Mouse (Mus musculus): Measurements from ENCODE around the gene Akap4.

Akap4 gene

DNA sequence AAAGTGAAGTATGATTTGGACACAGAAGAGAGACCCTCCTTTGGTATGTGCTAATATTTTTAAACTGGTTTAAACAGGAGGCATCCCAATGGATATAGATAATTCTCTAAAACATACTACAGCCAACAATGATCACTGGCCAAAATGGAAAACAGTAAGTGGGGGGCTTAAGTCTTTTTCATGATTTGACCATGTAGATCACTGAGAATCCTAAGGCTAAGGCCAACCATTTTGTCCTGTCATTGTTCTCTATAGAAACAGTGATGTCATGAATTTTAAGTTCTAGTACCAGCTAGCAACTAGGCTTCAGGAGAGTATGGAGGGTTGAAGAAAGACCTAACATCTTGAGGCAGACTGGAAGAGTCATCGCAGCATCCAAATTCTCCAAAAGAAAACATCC is at the start of gene Akap4:
Akap4 (plus strand) TSS at position 301 of the 400 bp plus-strand sequence.
- no peak for DNase-seq (ENCODE audit: low read depth, low spot score)

DNA sequence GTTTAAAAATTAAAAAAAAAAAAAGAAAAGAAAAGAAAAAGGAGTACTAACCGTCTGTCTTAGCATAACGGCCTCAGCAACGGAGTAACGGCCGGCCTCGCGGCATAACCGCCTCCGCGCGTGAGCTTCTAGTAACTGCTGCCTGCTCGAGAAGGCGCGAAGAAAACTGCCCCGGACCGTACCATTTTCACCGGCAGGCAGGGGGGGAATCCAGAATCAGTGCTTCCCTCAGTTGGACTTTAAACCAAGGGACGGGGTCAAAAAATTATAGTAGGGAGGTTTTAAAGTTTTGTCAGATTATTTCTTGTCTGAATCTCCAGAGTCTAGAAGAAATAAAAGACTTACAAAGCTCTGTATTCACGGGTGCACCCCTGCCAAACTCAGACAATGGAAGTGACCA is 25.8 kb upstream of the Akap4 start, which contains the start of gene Ccnb3:
Ccnb3 (minus strand) TSS at position 101 of the 400 bp plus-strand sequence.
- DNase-seq (ENCODE audit: low read depth, low spot score) = no peak

DNA sequence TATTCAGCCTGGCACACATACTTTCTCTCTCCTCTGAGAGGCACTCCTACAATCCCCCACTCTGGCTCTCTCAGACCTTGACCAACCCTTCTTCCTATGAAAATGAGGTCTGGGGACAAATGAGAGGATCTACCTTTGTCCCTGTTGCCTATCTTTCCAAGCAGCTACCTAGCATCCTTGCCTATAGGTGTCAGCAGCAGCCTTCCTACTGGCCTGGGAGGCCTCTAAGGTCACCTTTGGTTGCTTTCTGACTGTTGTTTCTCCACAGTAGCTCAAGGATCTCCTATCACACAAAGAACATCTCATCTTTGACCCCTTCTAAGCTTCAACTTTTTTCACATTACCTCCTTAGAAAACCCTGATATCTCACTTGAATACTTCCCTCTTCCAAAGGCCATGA is 10.3 kb upstream of the Akap4 start:
- no peak for DNase-seq (ENCODE audit: low read depth, low spot score)

DNA sequence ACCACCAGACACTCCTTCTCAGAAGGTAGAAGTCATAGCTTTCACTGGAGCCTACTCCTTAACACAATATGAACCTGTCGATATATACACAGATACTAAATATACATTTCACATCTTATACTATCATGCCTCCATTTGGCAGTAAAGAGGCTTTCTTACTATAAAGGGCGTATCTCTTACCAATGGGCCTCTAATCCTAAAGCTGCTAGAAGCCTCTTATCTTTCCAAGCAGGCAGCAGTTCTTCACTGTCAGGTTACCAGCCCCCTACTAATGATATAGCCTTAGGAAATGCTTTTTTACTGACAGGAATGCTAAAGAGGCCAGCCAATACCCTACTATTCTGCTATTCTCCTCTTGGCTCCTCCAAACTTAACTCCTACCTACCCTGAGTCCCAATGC is 9.7 kb upstream of the Akap4 start:
- no peak for DNase-seq (ENCODE audit: low read depth, low spot score)

DNA sequence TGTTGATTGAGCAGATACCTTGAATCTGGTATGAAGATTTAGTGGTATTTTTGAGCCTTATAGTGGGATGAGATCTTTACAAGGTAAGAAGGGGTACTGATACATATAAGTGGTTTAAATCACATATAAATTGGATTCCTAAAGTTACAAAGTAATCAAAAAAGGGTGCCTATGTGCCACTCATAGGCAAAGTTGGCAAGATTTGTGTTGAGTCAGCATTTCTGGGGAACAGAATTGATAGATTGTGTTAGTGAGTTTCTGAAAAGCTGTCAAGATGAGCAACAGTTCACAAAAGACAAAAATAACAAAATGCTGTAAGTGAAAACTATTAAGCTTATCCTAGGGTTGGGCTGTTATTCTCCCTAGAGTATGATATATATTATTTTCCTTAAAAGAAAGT is 3.2 kb upstream of the Akap4 start:
- DNase-seq (ENCODE audit: low read depth, low spot score) = no peak

DNA sequence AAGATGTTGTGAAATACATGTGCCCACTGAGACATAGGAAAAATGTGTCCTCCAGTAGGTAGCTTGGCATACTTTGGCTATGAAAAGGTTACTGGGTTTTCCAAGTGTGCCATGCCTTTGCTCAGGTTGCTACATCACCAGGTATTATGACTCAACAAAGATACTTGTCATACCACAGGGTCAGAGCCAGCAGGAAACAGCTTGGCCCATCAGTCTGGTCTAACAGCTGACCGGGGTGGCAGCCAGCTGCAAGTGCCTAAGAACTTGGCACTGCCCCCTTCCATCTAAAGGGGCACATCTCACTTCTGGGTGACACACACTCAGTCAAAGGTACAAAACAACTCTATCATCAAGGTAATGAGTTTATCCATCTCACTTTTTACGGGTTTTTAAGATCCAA is 683 bp downstream of the Akap4 start:
- DNase-seq (ENCODE audit: low read depth, low spot score) = no peak

DNA sequence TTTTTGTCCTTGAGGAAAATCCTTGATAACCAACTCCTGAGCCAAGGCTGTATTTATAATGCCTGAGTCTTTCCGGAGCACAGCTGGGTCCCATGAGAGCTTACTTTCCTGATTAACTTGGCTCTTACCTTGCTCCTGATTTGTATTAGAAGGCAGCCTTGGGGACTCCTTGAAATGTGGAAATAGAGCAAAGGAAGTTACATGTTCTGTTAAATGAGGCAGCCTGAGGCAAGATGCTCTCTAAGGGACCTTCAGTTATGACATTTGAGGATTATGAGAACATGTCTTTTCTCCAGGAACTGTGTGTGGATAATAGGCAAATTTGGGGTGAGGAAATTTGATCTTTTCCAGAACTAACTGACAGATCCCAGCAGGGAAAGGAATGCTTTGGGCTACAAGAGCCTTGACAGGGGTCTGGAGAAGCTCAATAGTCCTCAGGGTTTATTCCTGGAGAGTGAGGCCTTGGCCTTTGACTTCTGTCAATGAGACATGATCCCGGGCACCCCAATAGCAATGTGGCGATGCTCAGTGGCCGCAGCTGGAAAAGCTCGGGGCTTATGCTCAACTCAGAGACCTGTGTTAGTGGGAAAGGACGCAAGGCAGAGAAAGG is 12.6 kb downstream of the Akap4 start:
- no peak for DNase-seq (ENCODE audit: low read depth, low spot score)

DNA sequence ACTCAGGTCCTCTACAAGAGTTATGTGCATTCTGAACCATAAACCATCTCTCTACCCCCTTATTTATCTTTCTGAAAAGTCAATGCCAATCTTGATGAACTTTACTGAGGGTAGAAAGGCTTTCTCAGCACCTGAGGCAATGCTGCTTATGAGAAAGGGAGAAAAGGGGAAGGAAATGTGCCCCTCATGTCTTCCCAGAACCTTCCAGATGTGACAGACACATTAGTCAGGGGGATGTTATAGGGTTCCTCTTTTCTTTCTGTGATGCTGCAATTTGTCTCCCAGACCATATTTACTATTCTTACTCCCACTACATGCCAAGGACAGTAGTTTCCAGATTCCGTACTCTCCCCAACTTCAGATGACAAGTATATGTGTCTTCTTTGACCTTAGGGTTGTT is 18.6 kb downstream of the Akap4 start:
- no peak for DNase-seq (ENCODE audit: low read depth, low spot score)

DNA sequence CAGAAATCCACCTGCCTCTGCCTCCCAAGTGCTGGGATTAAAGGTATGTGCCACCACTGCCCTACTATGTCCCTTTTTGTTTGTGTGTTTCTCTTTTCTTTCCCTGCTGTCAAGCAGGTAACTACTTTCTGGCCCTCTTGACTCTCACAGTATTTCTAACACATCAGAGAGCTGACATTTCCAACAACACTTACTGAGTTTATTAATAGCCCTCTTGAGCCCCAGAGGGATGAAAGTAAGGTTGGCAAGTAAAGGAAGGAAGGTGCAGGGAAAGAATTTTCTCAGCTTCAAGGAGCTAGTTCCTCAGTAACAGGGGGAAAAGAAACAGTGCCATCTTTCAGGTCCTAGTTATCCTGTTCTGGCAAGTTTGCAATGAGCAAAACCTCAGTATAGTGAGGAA is 23.0 kb downstream of the Akap4 start:
- no peak for DNase-seq (ENCODE audit: low read depth, low spot score)

DNA sequence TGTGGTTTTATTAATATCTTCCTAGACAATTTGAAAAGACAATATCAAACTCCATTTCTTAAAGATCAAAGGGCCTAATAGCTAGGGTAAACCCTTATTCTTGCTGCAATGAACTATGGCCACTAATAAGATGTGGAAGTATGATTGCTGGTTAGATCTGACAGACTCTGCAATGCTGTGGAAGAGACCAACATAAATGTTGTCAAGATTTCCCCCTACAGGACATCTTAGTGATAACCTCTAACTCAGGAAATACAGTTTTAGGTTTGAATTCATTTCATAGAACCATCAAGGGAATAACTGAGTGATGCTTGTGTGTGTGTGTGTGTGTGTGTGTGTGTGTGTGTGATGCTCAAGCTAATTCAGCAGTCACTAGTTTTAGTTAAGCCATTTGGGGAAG is 35.0 kb downstream of the Akap4 start:
- DNase-seq (ENCODE audit: low read depth, low spot score) = peak; percentile 5

DNA sequence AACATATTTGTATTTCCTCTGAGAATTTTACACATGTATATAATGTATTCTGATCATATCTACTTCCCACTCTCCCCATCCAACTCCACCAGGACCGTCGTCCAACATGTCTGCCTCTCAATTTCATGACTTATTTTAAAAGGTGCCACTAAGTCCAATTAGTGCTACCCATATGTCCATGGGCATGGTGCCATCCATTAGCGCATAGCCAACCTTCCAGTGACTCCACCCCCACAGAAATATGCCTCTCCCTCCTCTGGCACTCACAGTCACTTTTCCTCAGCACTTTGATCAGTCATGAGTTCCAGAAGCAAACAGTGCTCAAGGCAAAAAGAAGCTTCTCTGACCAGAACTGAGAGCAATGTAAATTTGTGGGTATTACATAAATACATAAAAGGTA is 47.6 kb downstream of the Akap4 start:
- no peak for DNase-seq (ENCODE audit: low read depth, low spot score)

DNA sequence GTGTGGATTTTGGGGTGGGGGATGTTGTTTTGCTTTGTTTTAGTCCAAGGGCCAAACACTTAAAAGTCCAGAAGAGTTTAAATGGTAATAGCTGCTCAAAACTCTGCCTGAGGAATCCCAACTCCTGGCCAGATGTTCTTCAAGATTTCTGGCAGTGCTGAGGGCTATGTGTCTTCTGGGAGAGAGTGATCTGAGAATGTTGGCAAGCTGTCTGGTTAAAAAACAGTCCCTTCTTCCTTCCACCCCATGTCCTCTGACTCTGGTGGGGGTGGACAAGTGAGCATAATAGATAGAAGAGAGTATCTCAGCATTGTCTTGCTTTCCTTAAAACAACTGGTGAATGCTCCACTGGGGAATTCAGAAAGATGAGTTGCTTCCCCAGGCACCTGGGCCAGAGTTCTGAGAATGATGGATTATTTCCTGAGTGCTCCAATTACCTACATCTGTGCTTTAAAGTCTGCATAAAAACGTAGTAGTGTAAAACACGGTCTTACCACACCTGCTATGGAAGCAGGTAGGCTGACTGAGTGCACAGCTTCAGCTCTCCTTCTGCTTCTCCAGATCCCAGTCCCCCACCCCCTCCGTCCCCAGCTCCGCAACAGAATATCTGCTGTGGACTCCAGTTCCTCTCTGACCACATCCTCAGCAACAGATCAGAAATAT is 54.4 kb downstream of the Akap4 start:
- DNase-seq (ENCODE audit: low read depth, low spot score) = no peak

Measured in brain, adult 2 months (tissue).